In the genomic region with DNA sequence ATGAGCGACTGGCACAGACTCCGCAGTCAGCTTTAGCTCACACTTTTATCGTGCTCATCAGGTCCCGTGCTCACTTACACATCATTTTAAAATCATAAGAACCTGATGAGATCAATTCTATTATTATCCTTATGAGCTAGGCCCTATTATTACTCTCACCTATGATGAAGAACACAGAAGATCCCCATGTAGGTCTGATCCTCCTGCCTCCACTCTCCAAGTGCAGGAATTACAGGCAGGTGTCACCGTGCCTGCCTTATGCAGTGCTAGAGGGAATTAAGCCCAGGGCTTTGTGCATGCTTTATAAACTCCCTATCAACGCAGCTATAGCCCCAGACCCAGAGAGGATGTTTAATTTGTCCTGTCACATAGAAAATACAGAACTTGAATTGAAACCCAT, we compare ENCODE assay signal across 25 mouse cellular contexts.
"Had no signal": no experiment of that assay in that cellular context is flagged by ENCODE, and none has a peak within 500 bp of the region (broad histone marks: within the 10 kb centered on the region; RNA-seq: fewer than 3 reads in every experiment).

No protein-coding gene starts in this region.

- H3K9ac ChIP-seq: heart, embryonic 12.5 days; hindbrain, embryonic 13.5 days; intestine, embryonic 15.5 days; limb, embryonic 12.5 days; liver, postnatal 0 days had no signal

- ATAC-seq: inflammation-experienced regulatory T-cells, adult 6 months; intestine, embryonic 15.5 days; intestine, postnatal 0 days; liver, postnatal 0 days had no signal

- H3K9me3 ChIP-seq: heart, embryonic 10.5 days; heart, embryonic 12.5 days; hindbrain, embryonic 13.5 days; intestine, embryonic 15.5 days; limb, embryonic 10.5 days; limb, embryonic 12.5 days had no signal

- H3K4me2 ChIP-seq: heart, embryonic 12.5 days; hindbrain, embryonic 13.5 days; intestine, embryonic 15.5 days; limb, embryonic 12.5 days; liver, embryonic 11.5 days had no signal

- H3K4me3 ChIP-seq: gastrocnemius, adult 2 months; heart, embryonic 10.5 days; heart, embryonic 12.5 days; hindbrain, embryonic 13.5 days; intestine, embryonic 15.5 days; layer of hippocampus, adult 2 months; left cerebral cortex, adult 2 months; limb, embryonic 10.5 days; limb, embryonic 12.5 days had no signal

- H3K4me1 ChIP-seq: heart, embryonic 10.5 days; heart, embryonic 12.5 days; hindbrain, embryonic 13.5 days; intestine, embryonic 15.5 days; limb, embryonic 10.5 days; limb, embryonic 12.5 days had no signal

- H3K36me3 ChIP-seq: heart, embryonic 10.5 days; heart, embryonic 12.5 days; hindbrain, embryonic 13.5 days; intestine, embryonic 15.5 days; limb, embryonic 10.5 days; limb, embryonic 12.5 days had no signal

- H3K27me3 ChIP-seq: heart, embryonic 12.5 days; hindbrain, embryonic 13.5 days; intestine, embryonic 15.5 days; limb, embryonic 12.5 days had no signal

- H3K27ac ChIP-seq: gastrocnemius, adult 2 months; heart, embryonic 10.5 days; intestine, embryonic 15.5 days; layer of hippocampus, adult 2 months; left cerebral cortex, adult 2 months; limb, embryonic 10.5 days; limb, embryonic 12.5 days; liver, embryonic 14.5 days had no signal

- DNase-seq: gastrocnemius, adult 2 months; gastrocnemius, postnatal 10 days; gastrocnemius, postnatal 25 days; heart, adult 18-20 months; heart, postnatal 10 days; heart, postnatal 4 days; kidney, adult 18-20 months; kidney, adult 8-10 months; kidney, postnatal 10 days; kidney, postnatal 25 days; kidney, postnatal 4 days; liver; liver, postnatal 0 days had no signal
